Mouse (Mus musculus): ENCODE data around the gene Mrnip.

Gene Mrnip

GRCm38 (mm10) chr11:50224671-50225530, 50.7 kb downstream of the Mrnip start:
- in situ Hi-C loops (cut with MboI, MseI), result no loop called here

GRCm38 (mm10) chr11:50225611-50226378, 51.6 kb downstream of the Mrnip start:
- in situ Hi-C loops (cut with MboI, MseI), result no loop called here

GRCm38 (mm10) chr11:50226406-50226805, 52.2 kb downstream of the Mrnip start:
- in situ Hi-C loops (cut with MboI, MseI), result no loop called here

- in situ Hi-C loops (cut with MboI, MseI), result no loop called here
Measured at GRCm38 (mm10) chr11:50227226-50227625, 53.0 kb downstream of the Mrnip start.

- in situ Hi-C loops (cut with MboI, MseI), result no loop called here
Measured at GRCm38 (mm10) chr11:50227736-50228135, 53.5 kb downstream of the Mrnip start.

GRCm38 (mm10) chr11:50228772-50229171, 54.5 kb downstream of the Mrnip start:
- in situ Hi-C loops (cut with MboI, MseI), result no loop called here

- in situ Hi-C loops (cut with MboI, MseI), result no loop called here
Measured at GRCm38 (mm10) chr11:50229252-50229910, 55.1 kb downstream of the Mrnip start.

GRCm38 (mm10) chr11:50230481-50231304, 56.4 kb downstream of the Mrnip start:
- in situ Hi-C loops (cut with MboI, MseI), result loop anchor here (5.0 kb wide), 2 partner anchors 68 to 248 kb away; no protein-coding TSS in a partner anchor

- in situ Hi-C loops (cut with MboI, MseI), result loop anchor here (5.0 kb wide), 2 partner anchors 69 to 249 kb away; no protein-coding TSS in a partner anchor
Measured at GRCm38 (mm10) chr11:50231411-50231810, 57.2 kb downstream of the Mrnip start.

GRCm38 (mm10) chr11:50233022-50233421, 58.8 kb downstream of the Mrnip start:
- in situ Hi-C loops (cut with MboI, MseI), result loop anchor here (5.0 kb wide), 2 partner anchors 71 to 251 kb away; no protein-coding TSS in a partner anchor

GRCm38 (mm10) chr11:50233993-50234392, 59.7 kb downstream of the Mrnip start:
- in situ Hi-C loops (cut with MboI, MseI), result loop anchor here (5.0 kb wide), 2 partner anchors 72 to 252 kb away; no protein-coding TSS in a partner anchor

- in situ Hi-C loops (cut with MboI, MseI), result loop anchor here (5.0 kb wide), 2 partner anchors 72 to 252 kb away; no protein-coding TSS in a partner anchor
Measured at GRCm38 (mm10) chr11:50234606-50235005, 60.4 kb downstream of the Mrnip start.

- in situ Hi-C loops (cut with MboI, MseI), result no loop called here
Measured at GRCm38 (mm10) chr11:50236540-50236936, 62.3 kb downstream of the Mrnip start.

GRCm38 (mm10) chr11:50236937-50237835, 62.9 kb downstream of the Mrnip start:
- in situ Hi-C loops (cut with MboI, MseI), result no loop called here

- in situ Hi-C loops (cut with MboI, MseI), result no loop called here
Measured at GRCm38 (mm10) chr11:50238324-50238723, 64.1 kb downstream of the Mrnip start, which contains the start of gene Ltc4s. Gene Ltc4s (minus strand): TSS chr11:50238616.

GRCm38 (mm10) chr11:50238821-50239791, 64.9 kb downstream of the Mrnip start:
- in situ Hi-C loops (cut with MboI, MseI), result no loop called here

GRCm38 (mm10) chr11:50240235-50240911, 66.1 kb downstream of the Mrnip start:
- in situ Hi-C loops (cut with MboI, MseI), result no loop called here

GRCm38 (mm10) chr11:50243926-50244325, 69.7 kb downstream of the Mrnip start:
- in situ Hi-C loops (cut with MboI, MseI), result no loop called here
